Mouse (Mus musculus) MEL (cell line): ENCODE data around the gene Akr1b8. TPM values are rescaled to one million over a fixed set of nuclear protein-coding genes. Genes with fewer than 3 reads are reported as not detected.

Source experiments
- DNase-seq: peaks from one replicate; pipeline ENCODE4 v3.0.0; 2011; ENCODE audit warnings: low read depth, low spot score
- H3K27ac ChIP-seq: 2 replicates; pipeline ENCODE4 v1.5.1; 2012; ENCODE audit warnings: low read depth, mild to moderate bottlenecking, control low read depth, low read length, moderate library complexity; ENCODE audit not compliant: control insufficient read depth
- H3K27me3 ChIP-seq, 2 experiments: fragments of 150-350 bp in 1 of 2; sonication (generic) in 1 of 2; 2 replicates each; pipeline ENCODE4 v1.6.1; 2012; ENCODE audit warnings: low read length in 2 of 2, mild to moderate bottlenecking in 2 of 2, improper control_type of control experiment in 1 of 2, moderate library complexity in 1 of 2; ENCODE audit not compliant: insufficient read depth in 2 of 2, control insufficient read depth in 1 of 2
- H3K36me3 ChIP-seq, 2 experiments: 2 replicates each; pipeline ENCODE4 v1.6.1; 2012 to 2014; ENCODE audit warnings: low read length in 2 of 2, improper control_type of control experiment in 1 of 2, inconsistent platforms in 1 of 2, mild to moderate bottlenecking in 1 of 2; ENCODE audit not compliant: insufficient read depth in 2 of 2, control insufficient read depth in 1 of 2
- H3K4me1 ChIP-seq, 2 experiments: fragments of 150-350 bp in 1 of 2; sonication (generic) in 1 of 2; 2 replicates each; pipeline ENCODE4 v1.6.1; 2012; ENCODE audit warnings: low read length in 2 of 2, improper control_type of control experiment in 1 of 2, mild to moderate bottlenecking in 1 of 2; ENCODE audit not compliant: insufficient read depth in 2 of 2, control insufficient read depth in 1 of 2
- H3K4me3 ChIP-seq, 2 experiments: fragments of 150-350 bp in 1 of 2; sonication (generic) in 1 of 2; 2 replicates each; pipeline ENCODE4 v1.5.1; 2012; ENCODE audit warnings: low read depth in 2 of 2, low read length in 2 of 2, mild to moderate bottlenecking in 2 of 2, moderate library complexity in 2 of 2, control low read depth in 1 of 2, improper control_type of control experiment in 1 of 2; ENCODE audit not compliant: control insufficient read depth in 1 of 2, insufficient read depth in 1 of 2
- H3K79me2 ChIP-seq: 2 replicates; pipeline ENCODE4 v1.6.1; 2012; ENCODE audit warnings: mild to moderate bottlenecking, low read length, moderate library complexity; ENCODE audit not compliant: control insufficient read depth, poor library complexity, insufficient read depth
- H3K9ac ChIP-seq: 2 replicates; pipeline ENCODE4 v1.6.1; 2012; ENCODE audit warnings: low read depth, mild to moderate bottlenecking, control low read depth, low read length, moderate library complexity; ENCODE audit not compliant: control insufficient read depth, poor library complexity, severe bottlenecking
- H3K9me3 ChIP-seq: fragments of 150-350 bp; sonication (generic); replicated peaks from 2 replicates; pipeline ENCODE4 v1.6.1; 2012; ENCODE audit warnings: mild to moderate bottlenecking, low read length, improper control_type of control experiment, moderate library complexity; ENCODE audit not compliant: insufficient read depth
- CTCF ChIP-seq, 3 experiments: IDR thresholded peaks in 2 of 3; conservative IDR thresholded peaks in 1 of 3; 2 replicates each; pipeline ENCODE4 v1.5.1; 2011 to 2012; ENCODE audit warnings: low read length in 3 of 3, low read depth in 2 of 3, mild to moderate bottlenecking in 2 of 3, improper control_type of control experiment in 1 of 3, inconsistent platforms in 1 of 3, mixed read lengths in 1 of 3, moderate library complexity in 1 of 3; ENCODE audit not compliant: control insufficient read depth in 1 of 3, insufficient read depth in 1 of 3, poor library complexity in 1 of 3, severe bottlenecking in 1 of 3
- GATA1 ChIP-seq: IDR thresholded peaks from 2 replicates; pipeline ENCODE4 v1.6.1; 2011; ENCODE audit warnings: low read depth, low read length, improper control_type of control experiment
- JUND ChIP-seq: IDR thresholded peaks from 2 replicates; pipeline ENCODE4 v1.6.1; 2011; ENCODE audit warnings: low read depth, mild to moderate bottlenecking, improper control_type of control experiment, low read length
- KAT2A ChIP-seq: conservative IDR thresholded peaks from 2 replicates; pipeline ENCODE4 v1.6.1; 2012; ENCODE audit warnings: low read depth, low read length, improper control_type of control experiment, inconsistent platforms
- MXI1 ChIP-seq: IDR thresholded peaks from 2 replicates; pipeline ENCODE4 v1.6.1; 2011; ENCODE audit warnings: mild to moderate bottlenecking, low read depth, low read length, improper control_type of control experiment
- MYB ChIP-seq: IDR thresholded peaks from 2 replicates; pipeline ENCODE4 v1.6.1; 2011; ENCODE audit warnings: mild to moderate bottlenecking, low read depth, low read length, improper control_type of control experiment
- MYC ChIP-seq: IDR thresholded peaks from 2 replicates; pipeline ENCODE4 v1.6.1; 2011; ENCODE audit warnings: low read depth, mild to moderate bottlenecking, low read length, improper control_type of control experiment, moderate library complexity
- POLR2A ChIP-seq, 2 experiments: IDR thresholded peaks; 2 replicates each; pipeline ENCODE4 v1.6.1; 2011 to 2012; ENCODE audit warnings: low read length in 2 of 2, mild to moderate bottlenecking in 2 of 2, control low read depth in 1 of 2, improper control_type of control experiment in 1 of 2, low read depth in 1 of 2, moderate library complexity in 1 of 2; ENCODE audit not compliant: control insufficient read depth in 1 of 2, insufficient read depth in 1 of 2, poor library complexity in 1 of 2
- RCOR1 ChIP-seq: IDR thresholded peaks from 2 replicates; pipeline ENCODE4 v1.6.1; 2012; ENCODE audit warnings: low read depth, mild to moderate bottlenecking, inconsistent platforms, low read length, improper control_type of control experiment
- SIN3A ChIP-seq: IDR thresholded peaks from 2 replicates; pipeline ENCODE4 v1.6.1; 2012; ENCODE audit warnings: low read length, improper control_type of control experiment, inconsistent platforms
- TCF12 ChIP-seq: IDR thresholded peaks from 2 replicates; pipeline ENCODE4 v1.6.1; 2014; ENCODE audit warnings: low read depth, mild to moderate bottlenecking, inconsistent platforms, low read length, improper control_type of control experiment, moderate library complexity
- ZC3H11A ChIP-seq: IDR thresholded peaks from 2 replicates; pipeline ENCODE4 v1.6.1; 2012; ENCODE audit warnings: low read depth, mild to moderate bottlenecking, inconsistent platforms, low read length, improper control_type of control experiment
- ZKSCAN1 ChIP-seq: IDR thresholded peaks from 2 replicates; pipeline ENCODE4 v1.6.1; 2012; ENCODE audit warnings: low read depth, mild to moderate bottlenecking, inconsistent platforms, low read length, improper control_type of control experiment, moderate library complexity
- polyA plus RNA-seq, 2 experiments: library from polyadenylated mRNA; stranded (reverse) in 1 of 2; unstranded in 1 of 2; fragments of >175 nt in 1 of 2; fragments of >200 nt in 1 of 2; gene quantifications; 2 replicates each; pipeline versions ENCODE4 v1.2.1 to v1.2.4; 2012; ENCODE audit warnings: low replicate concordance in 2 of 2, low read depth in 1 of 2; ENCODE audit not compliant: insufficient read length in 2 of 2, insufficient read depth in 1 of 2, missing spikeins in 1 of 2
- total RNA-seq: library from RNA; depleted of rRNA; stranded (reverse); fragments of 300-350 nt; gene quantifications from 2 replicates; pipeline ENCODE4 v1.2.3, GENCODE M21; 2012

Gene Akr1b8
- total and polyA plus RNA-seq, 3 experiments: not detected

GRCm38 (mm10) chr6:34310023-34310595, 43.8 kb upstream of the Akr1b8 start:
- H3K4me1 ChIP-seq: no peaks in the 10 kb centered on the region
- no peaks in the 10 kb centered on the region; a peak in 1 of 4 replicates for H3K36me3 ChIP-seq
- no peak overlapping the region for H3K9ac ChIP-seq
- no peak overlapping the region for H3K4me3 ChIP-seq
- no peaks in the 10 kb centered on the region; the same call in 1 of the 2 replicates for H3K79me2 ChIP-seq
- H3K27me3 ChIP-seq: no peaks in the 10 kb centered on the region
- no peak for DNase-seq
- H3K27ac ChIP-seq: no peak overlapping the region
- no peaks in the 10 kb centered on the region for H3K9me3 ChIP-seq
- TF ChIP-seq MYB: no peak
- TF ChIP-seq MYC: no peak
- TF ChIP-seq ZC3H11A: no peak
- no peak for TF ChIP-seq CTCF (IDR thresholded peaks at IDR 0.05 in 2 of 3, conservative IDR thresholded peaks at IDR 0.05 in 1 of 3; ENCODE audit: control insufficient read depth in 1 of 3, insufficient read depth in 1 of 3, low read depth in 2 of 3, low read length in 3 of 3, poor library complexity in 1 of 3, severe bottlenecking in 1 of 3)
- no peak for TF ChIP-seq RCOR1
- no peak for TF ChIP-seq ZKSCAN1

- no peaks in the 10 kb centered on the region for H3K4me1 ChIP-seq
- no peak for DNase-seq
- H3K27ac ChIP-seq: no peak overlapping the region
- TF ChIP-seq KAT2A: no peak
- TF ChIP-seq ZC3H11A: no peak
- TF ChIP-seq SIN3A: no peak
- no peak for TF ChIP-seq TCF12
- no peak for TF ChIP-seq MXI1
- no peak for TF ChIP-seq JUND
- no peak for TF ChIP-seq ZKSCAN1
- H3K79me2 ChIP-seq: peaks cover 11% of the 10 kb centered on the region
- peaks cover 0 to 5% of the 10 kb centered on the region in 2 experiments; a peak in 2 of 4 replicates for H3K36me3 ChIP-seq
- no peaks in the 10 kb centered on the region for H3K9me3 ChIP-seq
- no peaks in the 10 kb centered on the region for H3K27me3 ChIP-seq
- H3K9ac ChIP-seq: no peak overlapping the region
- no peak overlapping the region for H3K4me3 ChIP-seq
These were observed 40.5 kb upstream of the Akr1b8 start for GRCm38 (mm10) chr6:34313386-34313785.

DNA sequence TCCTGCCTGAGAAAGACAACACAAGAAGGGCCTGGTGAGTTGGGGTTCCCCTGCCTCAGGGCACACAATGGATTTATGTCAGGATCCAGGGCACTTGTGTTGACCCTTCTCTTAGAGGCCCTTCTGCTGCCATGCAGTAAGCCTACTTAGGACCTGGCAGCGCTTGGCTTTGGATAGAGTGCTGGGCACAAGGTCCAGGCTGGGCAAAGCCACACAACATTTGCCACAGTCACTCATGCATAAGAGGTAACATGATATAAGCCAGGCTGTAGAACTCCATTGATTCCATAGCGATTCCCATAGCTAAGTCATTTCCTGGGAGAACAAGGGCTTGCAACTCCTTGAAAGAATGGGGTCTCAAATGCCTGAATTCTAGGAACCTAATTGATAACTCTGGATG, 40.0 kb upstream of the Akr1b8 start:
- Histone ChIP-seq H3K9ac (no peak overlapping the region), H3K27ac (no peak overlapping the region), H3K79me2 (peaks cover 11% of the 10 kb centered on the region)
- TF ChIP-seq POLR2A (IDR thresholded peaks at IDR 0.05; ENCODE audit: control insufficient read depth in 1 of 2, insufficient read depth in 1 of 2, low read depth in 1 of 2, low read length in 2 of 2, poor library complexity in 1 of 2): no peak
- no peak for TF ChIP-seq GATA1
- TF ChIP-seq, all 39 proteins: peak for 0
- Histone ChIP-seq H3K4me3 (no peak overlapping the region), H3K9me3 (no peaks in the 10 kb centered on the region), H3K36me3 (peaks cover 0 to 5% of the 10 kb centered on the region in 2 experiments; a peak in 2 of 4 replicates), H3K4me1 (peaks cover 0 to 3% of the 10 kb centered on the region in 2 experiments; a peak in 1 of 4 replicates), H3K27me3 (no peaks in the 10 kb centered on the region)
- DNase-seq: no peak
